Mouse (Mus musculus) urinary bladder, postnatal 14 days (tissue): ENCODE results near the gene Tnfrsf22.

Experiments used
- DNase-seq: peaks from one replicate; pipeline ENCODE4 v3.0.0; 2021; ENCODE audit warnings: low spot score

Gene Tnfrsf22

GRCm38 (mm10) chr7:143631503-143631902 lies 18.0 kb downstream of the Tnfrsf22 start:
- DNase-seq: no peak

GRCm38 (mm10) chr7:143629501-143629900 lies 20.0 kb downstream of the Tnfrsf22 start:
- no peak for DNase-seq

GRCm38 (mm10) chr7:143628540-143628939 lies 20.9 kb downstream of the Tnfrsf22 start, which contains the start of gene Tnfrsf26:
Gene Tnfrsf26, minus strand, starts transcription at chr7:143628722.
- DNase-seq: no peak

GRCm38 (mm10) chr7:143627555-143628286 lies 21.7 kb downstream of the Tnfrsf22 start:
- DNase-seq: no peak

- no peak for DNase-seq
These were observed 23.3 kb downstream of the Tnfrsf22 start for GRCm38 (mm10) chr7:143626178-143626577.

- no peak for DNase-seq
These were observed 24.3 kb downstream of the Tnfrsf22 start for GRCm38 (mm10) chr7:143625151-143625550.

GRCm38 (mm10) chr7:143624561-143624960 lies 24.9 kb downstream of the Tnfrsf22 start:
- DNase-seq: no peak

GRCm38 (mm10) chr7:143620951-143621350 lies 28.5 kb downstream of the Tnfrsf22 start:
- DNase-seq: peak; percentile 24

- DNase-seq: no peak
These were observed 34.9 kb downstream of the Tnfrsf22 start for GRCm38 (mm10) chr7:143614404-143615135.

GRCm38 (mm10) chr7:143612215-143612614 lies 37.2 kb downstream of the Tnfrsf22 start:
- no peak for DNase-seq

GRCm38 (mm10) chr7:143605321-143605720 lies 44.1 kb downstream of the Tnfrsf22 start:
- DNase-seq: no peak

- DNase-seq: no peak
These were observed 44.6 kb downstream of the Tnfrsf22 start for GRCm38 (mm10) chr7:143604889-143605288.

GRCm38 (mm10) chr7:143601705-143602104 lies 47.8 kb downstream of the Tnfrsf22 start:
- DNase-seq: no peak

- no peak for DNase-seq
These were observed 49.2 kb downstream of the Tnfrsf22 start for GRCm38 (mm10) chr7:143600231-143600740.

- peak; percentile 94 for DNase-seq
These were observed 49.8 kb downstream of the Tnfrsf22 start, which contains the start of gene Cars for GRCm38 (mm10) chr7:143599428-143600230. Gene Cars, minus strand, starts transcription at chr7:143600090.

- DNase-seq: no peak
These were observed 54.6 kb downstream of the Tnfrsf22 start for GRCm38 (mm10) chr7:143594865-143595264.

GRCm38 (mm10) chr7:143592255-143592654 lies 57.2 kb downstream of the Tnfrsf22 start:
- DNase-seq: peak; percentile 22

- DNase-seq: no peak
These were observed 61.5 kb downstream of the Tnfrsf22 start for GRCm38 (mm10) chr7:143588006-143588405.

- DNase-seq: no peak
These were observed 61.9 kb downstream of the Tnfrsf22 start for GRCm38 (mm10) chr7:143587586-143587985.
